Mouse (Mus musculus) myocyte (in vitro differentiated cells): ENCODE measurements around the gene Rtl5. TPM values are rescaled to one million over a fixed set of nuclear protein-coding genes. Genes with fewer than 3 reads are reported as not detected.

Experiments used
- H3K27me3 ChIP-seq: one replicate; pipeline ENCODE4 v1.6.1; 2011; ENCODE audit not compliant: control insufficient read depth, insufficient read depth, insufficient read length
- H3K36me3 ChIP-seq: one replicate; pipeline ENCODE4 v1.6.1; 2011; ENCODE audit not compliant: control insufficient read depth, insufficient read depth
- H3K4me2 ChIP-seq: one replicate; pipeline ENCODE4 v1.6.1; 2011; ENCODE audit warnings: low read depth, control low read depth
- H3K4me3 ChIP-seq: one replicate; pipeline ENCODE4 v1.5.1; 2011; ENCODE audit warnings: mild to moderate bottlenecking, control low read depth, moderate library complexity
- H3K79me2 ChIP-seq: one replicate; pipeline ENCODE4 v1.6.1; 2011; ENCODE audit not compliant: control insufficient read depth, insufficient read depth
- H3ac ChIP-seq: one replicate; pipeline ENCODE4 v1.6.1; 2011; ENCODE audit not compliant: control insufficient read depth, insufficient read length
- CEBPB ChIP-seq: IDR thresholded peaks from 2 replicates; pipeline ENCODE4 v1.6.1; 2011; ENCODE audit warnings: mild to moderate bottlenecking, moderate library complexity; ENCODE audit not compliant: poor library complexity, insufficient read depth, severe bottlenecking
- E2F4 ChIP-seq: IDR thresholded peaks from one replicate; pipeline ENCODE4 v1.6.1; 2011; ENCODE audit warnings: mild to moderate bottlenecking, control low read depth, moderate library complexity; ENCODE audit not compliant: insufficient read depth
- MAX ChIP-seq: IDR thresholded peaks from one replicate; pipeline ENCODE4 v1.6.1; 2011; ENCODE audit warnings: low read depth, mild to moderate bottlenecking, control low read depth
- MYOD1 ChIP-seq, 3 experiments: IDR thresholded peaks; one replicate each; pipeline ENCODE4 v1.6.1; 2011; ENCODE audit warnings: control low read depth in 2 of 3, low read depth in 2 of 3, mild to moderate bottlenecking in 2 of 3, moderate library complexity in 1 of 3; ENCODE audit not compliant: insufficient read length in 2 of 3, control insufficient read depth in 1 of 3
- MYOG ChIP-seq, 3 experiments: IDR thresholded peaks; one replicate each; pipeline ENCODE4 v1.6.1; 2011; ENCODE audit warnings: control low read depth in 2 of 3, low read depth in 2 of 3, mild to moderate bottlenecking in 2 of 3; ENCODE audit not compliant: insufficient read length in 2 of 3, control insufficient read depth in 1 of 3, insufficient read depth in 1 of 3
- POLR2A ChIP-seq: IDR thresholded peaks from one replicate; pipeline ENCODE4 v1.6.1; 2011; ENCODE audit warnings: low read depth, mild to moderate bottlenecking, control low read depth, moderate library complexity; ENCODE audit not compliant: insufficient read length
- POLR2AphosphoS2 ChIP-seq: IDR thresholded peaks from one replicate; pipeline ENCODE4 v1.6.1; 2011; ENCODE audit warnings: low read depth, control low read depth; ENCODE audit not compliant: insufficient read length
- REST ChIP-seq: IDR thresholded peaks from one replicate; pipeline ENCODE4 v1.6.1; 2011; ENCODE audit warnings: mild to moderate bottlenecking, control low read depth, moderate library complexity; ENCODE audit not compliant: insufficient read depth, insufficient read length
- SRF ChIP-seq: IDR thresholded peaks from one replicate; pipeline ENCODE4 v1.6.1; 2011; ENCODE audit warnings: low read depth; ENCODE audit not compliant: control insufficient read depth, insufficient read length
- TCF12 ChIP-seq: IDR thresholded peaks from one replicate; pipeline ENCODE4 v1.6.1; 2011; ENCODE audit warnings: mild to moderate bottlenecking, control low read depth; ENCODE audit not compliant: poor library complexity, insufficient read depth, severe bottlenecking
- TCF3 ChIP-seq: IDR thresholded peaks from one replicate; pipeline ENCODE4 v1.6.1; 2011; ENCODE audit warnings: low read depth, control low read depth; ENCODE audit not compliant: insufficient read length
- USF1 ChIP-seq: IDR thresholded peaks from one replicate; pipeline ENCODE4 v1.6.1; 2011; ENCODE audit warnings: low read depth, mild to moderate bottlenecking, control low read depth, moderate library complexity
- polyA plus RNA-seq: library from polyadenylated mRNA; unstranded; fragments of >200 nt; fragmentation: generic; extraction: Trizol; gene quantifications from one replicate; pipeline ENCODE4 v1.2.1, GENCODE M21; 2012; ENCODE audit warnings: missing spikeins

Gene Rtl5
- polyA plus RNA-seq, 1 experiment = 0.16 TPM

- no peak for TF ChIP-seq POLR2AphosphoS2
- TF ChIP-seq E2F4 = no peak
- no peak for TF ChIP-seq POLR2A
- no peak for TF ChIP-seq TCF12
- TF ChIP-seq CEBPB = no peak
- no peak for TF ChIP-seq MYOG (IDR thresholded peaks at IDR 0.05; ENCODE audit: control insufficient read depth in 1 of 3, insufficient read depth in 1 of 3, insufficient read length in 2 of 3, low read depth in 2 of 3)
- TF ChIP-seq MYOD1 (IDR thresholded peaks at IDR 0.05; ENCODE audit: control insufficient read depth in 1 of 3, insufficient read length in 2 of 3, low read depth in 2 of 3) = no peak
- TF ChIP-seq SRF = no peak
- TF ChIP-seq USF1 = no peak
- TF ChIP-seq TCF3 = no peak
- TF ChIP-seq MAX = no peak
- no peak overlapping the region for H3K4me2 ChIP-seq
- no peak overlapping the region for H3K4me3 ChIP-seq
- H3K27me3 ChIP-seq = no peaks in the 10 kb centered on the region
- H3ac ChIP-seq = no peak overlapping the region
- no peaks in the 10 kb centered on the region for H3K79me2 ChIP-seq
- H3K36me3 ChIP-seq = no peaks in the 10 kb centered on the region
Measured at GRCm38 (mm10) chrX:102081076-102081475, 10.0 kb upstream of the Rtl5 start.

DNA sequence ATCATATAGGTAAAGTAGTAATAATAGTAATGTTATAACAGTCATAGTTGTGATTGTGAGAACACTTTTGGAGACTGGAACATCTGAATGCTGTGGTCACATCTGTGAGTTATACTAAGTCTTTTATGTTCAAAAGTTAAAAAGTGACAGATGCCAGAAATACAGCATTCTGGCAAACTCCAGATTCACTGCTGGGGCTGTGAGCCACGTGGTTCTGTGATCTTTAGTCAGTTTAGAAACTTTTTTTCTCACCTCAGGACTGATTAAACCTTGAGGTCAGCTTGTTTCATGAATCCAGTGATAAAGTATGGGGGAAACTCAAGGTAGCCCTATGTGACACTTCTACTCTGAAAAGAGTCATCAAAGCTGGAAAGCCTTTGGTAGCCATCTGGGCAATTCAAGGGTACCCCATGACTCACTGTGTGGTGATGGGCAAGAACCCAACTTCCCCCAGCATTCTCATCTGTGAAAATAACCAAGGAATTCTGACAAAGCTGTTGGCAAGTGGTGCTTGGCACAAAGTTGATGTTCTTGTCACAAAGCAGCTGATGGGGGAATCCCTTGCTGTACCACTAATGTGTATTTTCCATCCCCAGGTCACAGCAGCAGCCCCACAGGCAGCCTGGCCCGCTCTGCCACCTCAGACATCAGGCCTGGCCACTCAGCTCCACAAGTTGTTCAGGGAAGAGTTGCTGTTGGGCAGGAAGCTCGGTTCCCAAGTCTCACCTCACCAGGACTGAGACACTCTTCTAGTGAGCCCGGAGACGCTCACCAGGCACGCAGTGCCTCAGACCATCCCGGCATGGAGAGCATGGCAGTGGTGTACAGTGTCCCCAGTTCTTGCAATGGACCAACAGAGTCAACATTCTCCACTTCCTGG lies 6.0 kb upstream of the Rtl5 start:
- Histone ChIP-seq H3K79me2 (no peaks in the 10 kb centered on the region), H3K27me3 (no peaks in the 10 kb centered on the region), H3K4me2 (no peak overlapping the region), H3K36me3 (no peaks in the 10 kb centered on the region), H3ac (no peak overlapping the region), H3K4me3 (no peak overlapping the region)
- no peak for TF ChIP-seq POLR2A
- TF ChIP-seq TCF12 = no peak
- TF ChIP-seq REST = no peak
- TF ChIP-seq MAX = no peak
- no peak for TF ChIP-seq MYOD1 (IDR thresholded peaks at IDR 0.05; ENCODE audit: control insufficient read depth in 1 of 3, insufficient read length in 2 of 3, low read depth in 2 of 3)

- TF ChIP-seq CEBPB (no peak), SRF (no peak), MAX (no peak), TCF12 (no peak)
- H3K36me3 ChIP-seq = no peaks in the 10 kb centered on the region
- peaks cover 9% of the 10 kb centered on the region for H3K27me3 ChIP-seq
Measured at GRCm38 (mm10) chrX:102075158-102075557, 4.1 kb upstream of the Rtl5 start.

DNA sequence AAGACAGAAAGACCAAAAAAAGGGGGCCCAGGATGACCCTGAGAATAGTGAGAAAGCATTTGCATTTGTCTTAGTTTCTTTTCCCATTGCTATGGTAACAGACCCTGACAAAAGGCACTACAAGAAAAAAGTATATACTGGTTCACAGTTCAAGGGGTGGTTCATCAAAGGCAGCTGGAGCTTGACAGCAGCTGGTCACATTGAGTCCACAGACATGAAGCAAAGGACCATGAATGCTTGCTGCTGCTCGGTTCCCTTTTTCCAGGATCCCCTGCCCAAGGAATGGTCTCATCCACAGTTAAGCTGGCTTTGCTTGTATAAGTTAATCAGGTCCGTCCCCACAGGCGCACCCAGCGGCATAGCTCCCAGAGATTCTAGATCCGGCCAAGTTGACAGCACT lies 3.3 kb upstream of the Rtl5 start:
- Histone ChIP-seq H3K79me2 (no peaks in the 10 kb centered on the region), H3K27me3 (peaks cover 9% of the 10 kb centered on the region), H3K36me3 (no peaks in the 10 kb centered on the region), H3K4me2 (no peak overlapping the region), H3ac (no peak overlapping the region), H3K4me3 (no peak overlapping the region)
- TF ChIP-seq REST (no peak), MYOD1 (IDR thresholded peaks at IDR 0.05; ENCODE audit: control insufficient read depth in 1 of 3, insufficient read length in 2 of 3, low read depth in 2 of 3) (no peak), USF1 (no peak), POLR2A (no peak), MAX (no peak), CEBPB (no peak), MYOG (IDR thresholded peaks at IDR 0.05; ENCODE audit: control insufficient read depth in 1 of 3, insufficient read depth in 1 of 3, insufficient read length in 2 of 3, low read depth in 2 of 3) (no peak), TCF3 (no peak), POLR2AphosphoS2 (no peak)

More at GRCm38 (mm10) chrX:102075158-102075557, 4.1 kb upstream of the Rtl5 start:
- H3K4me2 ChIP-seq = no peak overlapping the region
- H3K4me3 ChIP-seq = no peak overlapping the region
- H3K79me2 ChIP-seq = no peaks in the 10 kb centered on the region
- no peak overlapping the region for H3ac ChIP-seq

GRCm38 (mm10) chrX:102073605-102074325 lies 2.7 kb upstream of the Rtl5 start:
- H3K79me2 ChIP-seq = no peaks in the 10 kb centered on the region
- no peak overlapping the region for H3K4me3 ChIP-seq
- TF ChIP-seq POLR2AphosphoS2 (no peak), E2F4 (no peak), POLR2A (no peak), REST (no peak), CEBPB (no peak), TCF12 (no peak), USF1 (no peak), MAX (no peak), MYOD1 (IDR thresholded peaks at IDR 0.05; ENCODE audit: control insufficient read depth in 1 of 3, insufficient read length in 2 of 3, low read depth in 2 of 3) (no peak), SRF (no peak)
- no peaks in the 10 kb centered on the region for H3K36me3 ChIP-seq
- H3ac ChIP-seq = no peak overlapping the region
- H3K4me2 ChIP-seq = no peak overlapping the region
- H3K27me3 ChIP-seq = peaks cover 9% of the 10 kb centered on the region
